Mouse (Mus musculus): ENCODE measurements around the gene Cfi.

- TF ChIP-seq POLR2A (IDR thresholded peaks at IDR 0.05; ENCODE audit: control insufficient read depth, low read depth, low read length) (no peak), CTCF (IDR thresholded peaks at IDR 0.05; ENCODE audit: control insufficient read depth, insufficient read depth, insufficient replicate concordance, low read depth, low read length) (no peak)
Measured at GRCm38 (mm10) chr3:129797341-129797740, 38.3 kb upstream of the Cfi start.
